Mouse (Mus musculus): ENCODE data around the gene Skiv2l.
"Not testable (repeated sequence)": the region's sequence is repeated elsewhere in the genome, so short reads cannot be mapped to it uniquely, and the experiment has no call there.

Skiv2l gene

DNA sequence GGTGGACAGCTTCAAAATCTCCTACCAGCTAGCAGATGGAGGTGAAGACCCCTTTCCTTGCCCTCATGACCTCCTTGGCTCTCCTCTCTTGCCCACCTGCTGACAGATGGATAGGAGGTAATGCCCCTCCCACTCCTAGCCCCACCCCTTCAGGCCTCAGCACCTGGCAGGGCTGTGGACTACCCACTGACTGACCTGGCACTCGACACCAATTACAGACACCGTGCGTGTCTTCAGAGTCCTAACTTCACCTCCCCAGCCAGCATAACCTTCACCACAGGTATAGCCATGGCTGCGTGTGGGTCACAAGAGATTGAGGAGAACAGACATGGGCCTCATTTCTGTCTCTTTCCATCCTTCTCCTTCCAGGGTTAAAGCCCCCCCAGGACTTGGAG lies 50.5 kb downstream of the Skiv2l start:
- peaks cover 10% of the 10 kb centered on the region for H3K9me3 ChIP-seq (ENCODE audit: low read length)
- no peak for TF ChIP-seq POU5F1 (IDR thresholded peaks at IDR 0.05; ENCODE audit: borderline replicate concordance, low read length)
- no peak for TF ChIP-seq NANOG (IDR thresholded peaks at IDR 0.05; ENCODE audit: borderline replicate concordance, low read length)
- TF ChIP-seq CTCF (conservative IDR thresholded peaks at IDR 0.05; ENCODE audit: low read length), result no peak
- H3K27me3 ChIP-seq (ENCODE audit: insufficient read depth, low read length), result peaks cover 19% of the 10 kb centered on the region
- H3K36me3 ChIP-seq (ENCODE audit: insufficient read depth, low read length), result no peaks in the 10 kb centered on the region
- H3K4me1 ChIP-seq (replicated peaks; ENCODE audit: low read depth, low read length), result no peaks in the 10 kb centered on the region
- H3K4me3 ChIP-seq (replicated peaks; ENCODE audit: low read length), result no peak overlapping the region

DNA sequence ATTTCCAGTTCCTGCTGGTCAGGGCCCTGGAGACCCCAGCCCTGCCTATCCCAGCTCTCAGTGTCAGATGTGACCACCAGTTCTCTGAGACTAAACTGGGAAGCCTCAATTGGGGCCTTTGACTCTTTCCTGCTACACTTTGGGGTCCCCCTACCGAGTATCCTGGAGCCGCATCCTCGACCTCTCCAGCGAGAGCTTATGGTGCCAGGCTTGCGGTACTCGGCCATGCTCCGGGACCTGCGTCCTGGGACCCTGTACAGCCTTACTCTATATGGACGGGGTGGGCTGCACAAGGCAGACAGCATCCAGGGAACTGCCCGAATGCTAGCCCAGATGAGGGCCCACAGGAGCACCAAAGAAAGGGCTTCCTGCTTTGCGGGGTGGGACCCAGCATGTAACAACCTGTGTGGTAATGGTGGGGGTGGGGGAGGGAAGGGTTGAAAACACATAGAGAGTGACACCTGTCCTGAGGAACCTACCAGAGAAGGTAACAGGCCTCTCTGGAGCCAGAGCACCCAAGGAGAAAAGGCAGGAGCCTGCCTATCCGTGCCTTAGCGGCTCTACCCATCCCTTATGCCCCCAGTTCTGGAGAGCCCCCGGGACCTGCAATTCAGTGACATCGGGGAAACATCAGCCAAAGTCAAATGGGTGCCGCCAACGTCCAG lies 51.0 kb downstream of the Skiv2l start:
- H3K36me3 ChIP-seq (ENCODE audit: insufficient read depth, low read length), result no peaks in the 10 kb centered on the region
- peaks cover 19% of the 10 kb centered on the region for H3K27me3 ChIP-seq (ENCODE audit: insufficient read depth, low read length)
- no peak overlapping the region for H3K4me3 ChIP-seq (replicated peaks; ENCODE audit: low read length)
- TF ChIP-seq NANOG (IDR thresholded peaks at IDR 0.05; ENCODE audit: borderline replicate concordance, low read length), result no peak
- H3K9me3 ChIP-seq (ENCODE audit: low read length), result peaks cover 10% of the 10 kb centered on the region
- H3K4me1 ChIP-seq (replicated peaks; ENCODE audit: low read depth, low read length), result no peaks in the 10 kb centered on the region

DNA sequence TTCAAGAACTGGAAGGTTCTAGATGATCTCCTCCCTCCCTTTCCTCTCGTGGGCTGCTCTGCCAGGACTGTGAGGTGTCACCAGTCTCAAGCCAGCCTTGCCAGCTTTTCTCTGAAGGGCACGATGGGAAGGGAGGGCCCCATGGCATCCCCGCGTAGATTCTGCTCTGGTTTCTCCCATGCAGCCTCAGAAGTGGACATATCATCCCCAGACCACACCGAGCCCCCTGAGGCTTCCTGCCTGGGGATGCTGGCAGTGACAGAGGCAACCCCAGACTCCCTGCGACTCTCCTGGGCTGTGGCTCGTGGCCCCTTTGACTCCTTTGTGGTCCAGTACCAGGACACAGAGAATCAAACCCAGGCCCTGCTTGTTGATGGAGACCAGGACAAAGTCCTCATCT lies 51.9 kb downstream of the Skiv2l start:
- not testable (repeated sequence) for H3K4me1 ChIP-seq (replicated peaks; ENCODE audit: low read depth, low read length); H3K36me3 ChIP-seq (ENCODE audit: insufficient read depth, low read length); H3K4me3 ChIP-seq (replicated peaks; ENCODE audit: low read length)
- Histone ChIP-seq H3K27me3 (ENCODE audit: insufficient read depth, low read length) (peaks cover 19% of the 10 kb centered on the region), H3K9me3 (ENCODE audit: low read length) (peaks cover 19% of the 10 kb centered on the region)

DNA sequence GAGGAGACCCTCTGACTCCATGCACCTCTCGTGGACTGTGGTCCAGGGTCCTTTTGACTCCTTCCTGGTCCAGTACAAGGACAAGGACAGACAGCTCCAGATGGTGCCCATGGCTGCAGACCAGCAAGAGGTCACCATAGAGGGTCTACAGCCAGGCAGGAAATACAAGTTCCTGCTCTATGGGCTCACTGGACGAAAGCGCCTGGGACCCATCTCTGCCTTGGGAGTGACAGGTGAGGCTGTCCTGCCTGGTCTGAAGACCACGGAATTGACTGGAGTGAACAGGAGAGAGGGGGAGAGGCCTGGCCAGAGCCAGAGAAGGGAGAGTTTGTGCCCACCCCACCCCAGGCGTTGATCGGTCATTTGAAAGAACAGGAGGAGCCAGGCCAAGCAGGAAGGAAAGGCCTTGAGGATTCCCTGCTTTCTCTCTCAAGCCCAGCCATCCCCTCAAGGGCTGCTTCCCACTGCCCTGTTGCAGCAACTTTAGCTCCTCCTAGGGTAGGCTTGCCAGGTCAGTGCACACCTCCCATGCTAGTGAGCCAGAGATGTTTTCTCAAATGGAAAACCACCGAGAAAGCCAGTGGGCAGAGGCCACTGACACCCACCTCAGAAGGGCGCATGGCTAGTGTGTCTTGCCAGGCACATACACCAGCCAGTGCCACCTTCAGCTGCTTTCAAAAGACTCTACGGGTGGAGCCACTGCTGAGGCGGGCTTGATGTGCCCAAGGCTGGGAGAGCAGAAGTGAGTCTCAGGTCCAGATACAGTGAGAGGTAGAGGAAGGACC lies 52.6 kb downstream of the Skiv2l start:
- H3K4me3 ChIP-seq (replicated peaks; ENCODE audit: low read length); H3K36me3 ChIP-seq (ENCODE audit: insufficient read depth, low read length); H3K4me1 ChIP-seq (replicated peaks; ENCODE audit: low read depth, low read length): not testable (repeated sequence)
- Histone ChIP-seq H3K9me3 (ENCODE audit: low read length) (peaks cover 26% of the 10 kb centered on the region), H3K27me3 (ENCODE audit: insufficient read depth, low read length) (peaks cover 19% of the 10 kb centered on the region)

DNA sequence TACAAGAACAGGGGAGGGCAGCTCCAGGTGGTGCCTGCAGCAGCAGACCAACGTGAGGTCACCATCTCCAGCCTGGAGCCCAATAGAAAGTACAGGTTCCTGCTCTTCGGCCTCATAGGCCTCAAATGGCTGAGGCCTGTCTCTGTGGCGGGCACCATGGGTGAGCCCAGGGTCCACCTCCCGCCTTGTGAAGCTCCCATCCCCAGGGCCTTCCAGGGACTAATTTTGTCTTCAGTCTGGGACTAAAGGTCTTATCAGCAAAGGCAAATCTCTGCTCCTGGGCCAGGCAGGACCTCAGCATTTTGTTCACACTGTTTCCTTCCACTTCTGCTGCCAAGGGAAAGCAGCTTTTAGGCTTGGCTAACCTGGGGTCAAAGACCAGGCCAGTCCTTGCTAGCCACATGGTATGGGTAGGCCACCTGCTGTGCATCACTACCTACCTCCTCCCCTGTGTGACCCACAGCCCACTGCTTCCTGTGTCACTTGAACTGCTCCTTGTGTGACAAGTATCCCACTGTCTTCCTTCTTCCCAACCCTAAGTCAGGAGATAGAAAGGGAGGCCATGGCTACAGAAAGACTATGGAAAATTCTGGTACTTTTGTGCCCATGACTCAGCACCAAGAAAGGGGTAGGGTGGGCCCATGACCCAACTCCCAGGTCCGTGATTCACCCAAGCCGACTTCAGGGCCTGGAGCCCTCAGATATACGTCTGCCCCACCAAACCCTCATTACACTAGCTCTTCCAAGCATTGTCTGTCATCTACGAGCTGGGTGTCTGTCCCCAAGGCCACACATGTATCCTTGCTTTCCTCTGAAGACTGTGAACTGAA lies 53.5 kb downstream of the Skiv2l start:
- Histone ChIP-seq H3K4me1 (replicated peaks; ENCODE audit: low read depth, low read length) (no peaks in the 10 kb centered on the region), H3K4me3 (replicated peaks; ENCODE audit: low read length) (no peak overlapping the region), H3K36me3 (ENCODE audit: insufficient read depth, low read length) (no peaks in the 10 kb centered on the region), H3K27me3 (ENCODE audit: insufficient read depth, low read length) (peaks cover 12% of the 10 kb centered on the region), H3K9me3 (ENCODE audit: low read length) (peaks cover 35% of the 10 kb centered on the region)
- TF ChIP-seq CTCF (conservative IDR thresholded peaks at IDR 0.05; ENCODE audit: low read length) (no peak), NANOG (IDR thresholded peaks at IDR 0.05; ENCODE audit: borderline replicate concordance, low read length) (no peak), POU5F1 (IDR thresholded peaks at IDR 0.05; ENCODE audit: borderline replicate concordance, low read length) (no peak)

DNA sequence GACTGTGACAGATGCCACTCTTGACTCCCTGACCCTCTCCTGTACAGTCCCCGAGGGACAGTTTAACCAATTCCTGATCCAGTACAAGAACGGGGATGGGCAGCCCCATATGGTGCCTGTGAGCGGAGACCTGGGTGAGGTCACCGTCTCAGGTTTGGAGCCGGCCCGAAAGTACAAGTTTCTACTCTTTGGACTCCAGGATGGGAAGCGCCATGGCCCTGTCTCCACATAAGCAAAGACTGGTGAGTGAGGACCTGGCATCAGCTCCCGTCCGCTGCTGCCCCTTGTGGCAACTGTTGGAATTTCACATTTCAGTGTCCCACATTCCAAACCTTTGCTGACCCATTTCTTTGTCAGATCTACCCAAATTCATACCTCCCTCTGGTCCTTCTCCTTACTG lies 54.4 kb downstream of the Skiv2l start:
- H3K27me3 ChIP-seq (ENCODE audit: insufficient read depth, low read length), result peaks cover 7% of the 10 kb centered on the region; the same call in 1 of the 2 replicates
- TF ChIP-seq CTCF (conservative IDR thresholded peaks at IDR 0.05; ENCODE audit: low read length) (peak; percentile 31), NANOG (IDR thresholded peaks at IDR 0.05; ENCODE audit: borderline replicate concordance, low read length) (no peak), POU5F1 (IDR thresholded peaks at IDR 0.05; ENCODE audit: borderline replicate concordance, low read length) (no peak)
- H3K36me3 ChIP-seq (ENCODE audit: insufficient read depth, low read length), result no peaks in the 10 kb centered on the region
- peaks cover 43% of the 10 kb centered on the region for H3K9me3 ChIP-seq (ENCODE audit: low read length)
- no peaks in the 10 kb centered on the region for H3K4me1 ChIP-seq (replicated peaks; ENCODE audit: low read depth, low read length)
- no peak overlapping the region for H3K4me3 ChIP-seq (replicated peaks; ENCODE audit: low read length)

DNA sequence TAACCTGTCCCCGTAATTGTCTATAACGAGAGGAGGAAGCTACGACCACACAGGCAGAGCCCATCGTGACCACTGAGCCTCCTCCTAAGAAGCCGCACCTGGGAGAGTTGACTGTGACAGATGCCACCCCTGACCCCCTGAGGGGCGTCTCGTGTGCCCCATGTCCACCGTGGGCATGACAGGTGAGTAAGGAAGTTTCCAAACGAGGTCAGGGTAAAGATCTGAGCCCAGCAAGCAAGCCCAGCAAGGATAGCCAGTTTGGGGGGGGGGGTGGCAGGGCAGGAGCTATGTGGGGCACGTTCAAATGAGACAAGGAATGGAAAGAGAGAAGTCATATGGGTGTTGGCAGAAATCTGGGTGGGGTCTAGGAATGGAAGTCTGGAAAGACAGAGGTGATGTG lies 55.0 kb downstream of the Skiv2l start:
- H3K27me3 ChIP-seq (ENCODE audit: insufficient read depth, low read length), result peaks cover 7% of the 10 kb centered on the region; the same call in 1 of the 2 replicates
- no peak overlapping the region for H3K4me3 ChIP-seq (replicated peaks; ENCODE audit: low read length)
- H3K4me1 ChIP-seq (replicated peaks; ENCODE audit: low read depth, low read length), result no peaks in the 10 kb centered on the region
- H3K9me3 ChIP-seq (ENCODE audit: low read length), result peaks cover 48% of the 10 kb centered on the region
- no peaks in the 10 kb centered on the region for H3K36me3 ChIP-seq (ENCODE audit: insufficient read depth, low read length)
- no peak for TF ChIP-seq POU5F1 (IDR thresholded peaks at IDR 0.05; ENCODE audit: borderline replicate concordance, low read length)
- TF ChIP-seq NANOG (IDR thresholded peaks at IDR 0.05; ENCODE audit: borderline replicate concordance, low read length), result no peak
- TF ChIP-seq CTCF (conservative IDR thresholded peaks at IDR 0.05; ENCODE audit: low read length), result no peak
